Mouse (Mus musculus) effector memory CD4-positive, alpha-beta T cell, adult 7 months (primary cell): Measurements from ENCODE around the gene Mocs1. TPM values are rescaled to one million over a fixed set of nuclear protein-coding genes. Genes with fewer than 3 reads are reported as not detected.

Source experiments
- polyA plus RNA-seq: library from polyadenylated mRNA; unstranded; fragments of 100-300 nt; shearing (Covaris generic); gene quantifications from one replicate; pipeline ENCODE4 v1.2.1, GENCODE M21; 2017

Gene Mocs1
- polyA plus RNA-seq: 10.7 TPM

DNA sequence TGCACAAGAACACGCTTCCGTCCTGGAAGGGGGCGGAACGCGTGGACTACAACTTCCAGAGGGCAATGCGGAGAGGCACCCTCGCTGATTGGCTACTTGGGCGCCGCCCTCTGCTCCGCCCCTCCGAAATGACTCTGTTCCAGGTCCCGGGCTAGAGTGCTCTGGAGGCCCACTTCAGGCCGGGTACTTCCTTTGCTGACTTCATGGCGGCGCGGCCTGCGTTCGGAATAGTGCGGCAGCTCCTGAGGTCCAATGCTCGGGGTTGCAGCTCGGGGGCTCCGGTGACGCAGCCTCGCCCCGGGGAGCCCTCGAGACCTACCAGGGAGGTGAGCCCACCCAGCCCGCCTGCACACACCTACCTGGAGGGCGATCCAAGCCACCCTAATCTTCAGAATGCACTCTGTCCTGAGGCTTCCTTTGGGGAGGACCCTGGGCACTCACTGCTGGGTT is at the start of gene Mocs1:
Mocs1 (plus strand) TSS at position 124 of the 450 bp plus-strand sequence.

Other genes starting within 250 kb of the Mocs1 start
- not detected for gene Daam2, start 136.0 kb downstream of the Mocs1 start, polyA plus RNA-seq
- gene Kif6, start 186.8 kb downstream of the Mocs1 start, polyA plus RNA-seq: not detected